Mouse (Mus musculus): ENCODE data around the gene 2310011J03Rik.

- TF ChIP-seq POLR2A (IDR thresholded peaks at IDR 0.05; ENCODE audit: insufficient read length, low read depth), result no peak
- no peak for TF ChIP-seq MYOD1 (IDR thresholded peaks at IDR 0.05; ENCODE audit: control insufficient read depth in 1 of 3, insufficient read length in 2 of 3, low read depth in 2 of 3)
- no peak for TF ChIP-seq CEBPB (IDR thresholded peaks at IDR 0.05; ENCODE audit: insufficient read depth, poor library complexity, severe bottlenecking)
- TF ChIP-seq POLR2AphosphoS2 (IDR thresholded peaks at IDR 0.05; ENCODE audit: insufficient read length, low read depth), result no peak
- no peak for TF ChIP-seq MYOG (IDR thresholded peaks at IDR 0.05; ENCODE audit: control insufficient read depth in 1 of 3, insufficient read depth in 1 of 3, insufficient read length in 2 of 3, low read depth in 2 of 3)
- no peak for TF ChIP-seq TCF3 (IDR thresholded peaks at IDR 0.05; ENCODE audit: insufficient read length, low read depth)
- TF ChIP-seq E2F4 (IDR thresholded peaks at IDR 0.05; ENCODE audit: insufficient read depth), result no peak
- no peak for TF ChIP-seq USF1 (IDR thresholded peaks at IDR 0.05; ENCODE audit: low read depth)
- no peak for TF ChIP-seq MAX (IDR thresholded peaks at IDR 0.05; ENCODE audit: low read depth)
- no peak for TF ChIP-seq REST (IDR thresholded peaks at IDR 0.05; ENCODE audit: insufficient read depth, insufficient read length)
Measured at GRCm38 (mm10) chr10:80357336-80357735, 37.0 kb upstream of the 2310011J03Rik start.
